28 mouse cellular contexts compared by ENCODE assay signal in genomic region chr13:84760471-84760870, GRCm38 (mm10).
DNase-seq lines count a peak whose midpoint lies in the region; ATAC-seq and TF ChIP-seq lines count a peak whose summit lies in the region.
"Had no signal": no experiment of that assay in that cellular context is flagged by ENCODE, and none has a peak within 500 bp of the region (broad histone marks: within the 10 kb centered on the region; RNA-seq: fewer than 3 reads in every experiment).

No protein-coding gene starts in this region.

- 64% methylated on average over 3 of the region's 3 CpGs for WGBS in midbrain, postnatal 0 days
- WGBS in midbrain, embryonic 16.5 days = 64% methylated on average over 3 of the region's 3 CpGs
- WGBS in forebrain, embryonic 14.5 days = 24% methylated on average over 3 of the region's 3 CpGs

- H3K4me1 ChIP-seq in midbrain, postnatal 0 days (ENCODE audit: insufficient read depth, low read length) = no peaks in the 10 kb centered on the region
- 0 out of 2 replicates have a peak, but pooled peaks cover 4% of the 10 kb centered on the region for H3K4me1 ChIP-seq in midbrain, embryonic 16.5 days (ENCODE audit: control insufficient read depth, insufficient read depth, low read length)
- H3K4me1 ChIP-seq in forebrain, embryonic 14.5 days (ENCODE audit: control insufficient read depth, insufficient read depth, low read length) = peaks cover 9% of the 10 kb centered on the region; the same call in 1 of the 2 replicates
- H3K4me1 ChIP-seq: embryonic facial prominence, embryonic 12.5 days; heart, embryonic 15.5 days; limb, embryonic 10.5 days; liver, embryonic 15.5 days; lung, embryonic 15.5 days; megakaryocyte, embryonic 14.5 days; neural tube, embryonic 12.5 days had no signal

- no peak for TF ChIP-seq CTCF in midbrain, postnatal 0 days (IDR thresholded peaks at IDR 0.05)

- no peaks in the 10 kb centered on the region for H3K36me3 ChIP-seq in midbrain, postnatal 0 days (ENCODE audit: insufficient read depth, low read length)
- H3K36me3 ChIP-seq in midbrain, embryonic 16.5 days (ENCODE audit: control insufficient read depth, insufficient read depth, low read length) = no peaks in the 10 kb centered on the region
- no peaks in the 10 kb centered on the region for H3K36me3 ChIP-seq in forebrain, embryonic 14.5 days (ENCODE audit: control insufficient read depth, insufficient read depth, low read length)
- H3K36me3 ChIP-seq: embryonic facial prominence, embryonic 12.5 days; G1E; heart, embryonic 15.5 days; limb, embryonic 10.5 days; liver, embryonic 15.5 days; lung, embryonic 15.5 days; midbrain, embryonic 13.5 days; neural tube, embryonic 12.5 days had no signal

- no peaks in the 10 kb centered on the region for H3K27me3 ChIP-seq in midbrain, postnatal 0 days (ENCODE audit: insufficient read depth, low read length)
- no peaks in the 10 kb centered on the region for H3K27me3 ChIP-seq in midbrain, embryonic 16.5 days (ENCODE audit: control insufficient read depth, insufficient read depth, low read depth, low read length)
- no peaks in the 10 kb centered on the region for H3K27me3 ChIP-seq in forebrain, embryonic 14.5 days (replicated peaks; ENCODE audit: control insufficient read depth, insufficient read depth, low read length)
- H3K27me3 ChIP-seq: CH12.LX; embryonic facial prominence, embryonic 12.5 days; liver, embryonic 15.5 days; megakaryocyte, embryonic 14.5 days; midbrain, embryonic 13.5 days; neural tube, embryonic 12.5 days had no signal

- H3K9me3 ChIP-seq in midbrain, postnatal 0 days (ENCODE audit: low read length) = no peaks in the 10 kb centered on the region
- H3K9me3 ChIP-seq in midbrain, embryonic 16.5 days (replicated peaks; ENCODE audit: control insufficient read depth, low read length, poor library complexity, severe bottlenecking) = no peaks in the 10 kb centered on the region
- no peaks in the 10 kb centered on the region for H3K9me3 ChIP-seq in forebrain, embryonic 14.5 days (replicated peaks; ENCODE audit: control insufficient read depth, low read length)
- H3K9me3 ChIP-seq: embryonic facial prominence, embryonic 12.5 days; G1E; heart, embryonic 15.5 days; limb, embryonic 10.5 days; liver, embryonic 15.5 days; lung, embryonic 15.5 days; megakaryocyte, embryonic 14.5 days; midbrain, embryonic 13.5 days; neural tube, embryonic 12.5 days had no signal

- H3K4me3 ChIP-seq in midbrain, postnatal 0 days (ENCODE audit: low read depth, low read length) = no peak overlapping the region
- no peak overlapping the region for H3K4me3 ChIP-seq in midbrain, embryonic 16.5 days (ENCODE audit: low read depth, low read length)
- H3K4me3 ChIP-seq in forebrain, embryonic 14.5 days (ENCODE audit: low read depth, low read length) = no peak overlapping the region
- H3K4me3 ChIP-seq: embryonic facial prominence, embryonic 12.5 days; heart, embryonic 15.5 days; limb, embryonic 10.5 days; liver, embryonic 15.5 days; lung, embryonic 15.5 days; megakaryocyte, embryonic 14.5 days; midbrain, embryonic 13.5 days; neural tube, embryonic 12.5 days had no signal

- H3K27ac ChIP-seq in midbrain, postnatal 0 days (ENCODE audit: low read depth, low read length) = no peak overlapping the region
- no peak overlapping the region for H3K27ac ChIP-seq in midbrain, embryonic 16.5 days (ENCODE audit: low read length)
- H3K27ac ChIP-seq in forebrain, embryonic 14.5 days (ENCODE audit: low read depth, low read length) = peak overlapping the region; percentile 80
- H3K27ac ChIP-seq: embryonic facial prominence, embryonic 12.5 days; heart, embryonic 15.5 days; hindbrain, embryonic 14.5 days; limb, embryonic 10.5 days; liver, embryonic 15.5 days; lung, embryonic 15.5 days; midbrain, embryonic 13.5 days; neural tube, embryonic 12.5 days had no signal

- ATAC-seq in cerebellum, adult (ENCODE audit: insufficient number of reproducible peaks, low FRiP score, low TSS enrichment) = no peak
- ATAC-seq in midbrain, postnatal 0 days (ENCODE audit: low FRiP score) = no peak
- ATAC-seq in midbrain, embryonic 16.5 days = no peak
- no peak for ATAC-seq in forebrain, embryonic 14.5 days
- ATAC-seq: midbrain, embryonic 13.5 days had no signal

- no peak overlapping the region for H3K4me2 ChIP-seq in midbrain, postnatal 0 days (ENCODE audit: low read depth, low read length, poor library complexity, severe bottlenecking)
- H3K4me2 ChIP-seq in midbrain, embryonic 16.5 days (ENCODE audit: low read length) = no peak overlapping the region
- H3K4me2 ChIP-seq in forebrain, embryonic 14.5 days (ENCODE audit: low read length) = no peak overlapping the region
- H3K4me2 ChIP-seq: embryonic facial prominence, embryonic 12.5 days; heart, embryonic 15.5 days; hindbrain, embryonic 14.5 days; liver, embryonic 15.5 days; lung, embryonic 15.5 days; midbrain, embryonic 13.5 days; neural tube, embryonic 12.5 days had no signal

- no peak overlapping the region for H3K9ac ChIP-seq in midbrain, postnatal 0 days (replicated peaks; ENCODE audit: low read length, poor library complexity, severe bottlenecking)
- no peak overlapping the region for H3K9ac ChIP-seq in midbrain, embryonic 16.5 days (ENCODE audit: low read depth, low read length)
- no peak overlapping the region for H3K9ac ChIP-seq in forebrain, embryonic 14.5 days (ENCODE audit: low read length)
- H3K9ac ChIP-seq: embryonic facial prominence, embryonic 12.5 days; heart, embryonic 15.5 days; liver, embryonic 15.5 days; lung, embryonic 15.5 days; midbrain, embryonic 13.5 days; neural tube, embryonic 12.5 days had no signal

- DNase-seq in cerebellum, postnatal 14 days = peak; percentile 46 to 66
- DNase-seq in midbrain, postnatal 0 days (ENCODE audit: low spot score) = peak; percentile 48
- DNase-seq in forebrain, embryonic 14.5 days (ENCODE audit: low spot score) = peak; percentile 68
- DNase-seq in MN1 (ENCODE audit: low spot score) = no peak
- no peak for DNase-seq in thymus, postnatal 10 days (ENCODE audit: low spot score in 2 of 2)
- DNase-seq: adrenal gland, adult 2 months; B cell, adult 2 months; heart, postnatal 36 days; kidney, adult 9 months; kidney, postnatal 14 days; liver; lung, postnatal 36 days; retina, postnatal 1 day; spleen, adult 18-20 months; thymus, postnatal 36 days had no signal

Comparison
In these comparisons a context has a peak if more than half of its experiments do, and no peak if none do; other contexts are left out.
1. DNase-seq: peak in cerebellum, postnatal 14 days (2 of 2), midbrain, postnatal 0 days (single experiment) and forebrain, embryonic 14.5 days (single experiment); none in MN1 (single experiment) and thymus, postnatal 10 days (0 of 2).